ENCODE assay signal across 9 mouse cellular contexts in the genomic region with DNA sequence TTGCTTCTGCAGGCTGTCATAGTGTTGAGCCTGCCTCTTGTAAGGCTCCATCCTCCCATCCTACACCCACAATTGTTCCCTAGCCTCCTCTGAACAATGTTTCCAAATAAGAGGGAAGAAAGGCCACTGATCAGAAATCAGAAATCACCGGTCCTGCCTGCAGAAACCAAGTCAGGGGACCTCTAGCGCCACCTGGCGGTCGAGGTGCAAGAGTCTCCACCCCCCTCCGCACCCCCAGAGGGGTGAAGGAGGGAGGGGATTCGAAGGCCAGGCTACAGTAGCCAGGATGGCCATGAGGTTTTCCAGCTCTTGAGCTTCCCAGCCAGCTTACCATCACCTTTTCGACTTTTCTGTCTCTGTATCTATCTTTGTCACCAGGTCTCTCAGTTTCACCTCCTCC. TPM values are rescaled to one million over a fixed set of nuclear protein-coding genes. Genes with fewer than 3 reads are reported as not detected.
DNase-seq lines count a peak whose midpoint lies in the region; ATAC-seq and TF ChIP-seq lines count a peak whose summit lies in the region.
"Had no signal": no experiment of that assay in that cellular context is flagged by ENCODE, and none has a peak within 500 bp of the region (broad histone marks: within the 10 kb centered on the region; RNA-seq: fewer than 3 reads in every experiment).

No protein-coding gene starts in this region.

- no peaks in the 10 kb centered on the region for H3K9me3 ChIP-seq in intestine, embryonic 14.5 days (ENCODE audit: control insufficient read depth, low read length)
- no peaks in the 10 kb centered on the region for H3K9me3 ChIP-seq in intestine, embryonic 16.5 days (ENCODE audit: control insufficient read depth, low read length)
- H3K9me3 ChIP-seq in stomach, postnatal 0 days (ENCODE audit: control insufficient read depth, low read length): no peaks in the 10 kb centered on the region
- H3K9me3 ChIP-seq: lung, embryonic 15.5 days had no signal

- DNase-seq in intestine, embryonic 14.5 days (ENCODE audit: low spot score): peak; percentile 91
- peak; percentile 81 for DNase-seq in R1 (ENCODE audit: low read depth, low spot score)
- DNase-seq in cerebellum, postnatal 14 days: peak; percentile 90 to 95
- DNase-seq in heart, adult 2 months: peak; percentile 46 to 81
- peak; percentile 73 to 84 for DNase-seq in left cerebral cortex, adult 2 months (ENCODE audit: extremely low spot score in 1 of 2, low spot score in 2 of 2)
- peak; percentile 76 for DNase-seq in stomach, postnatal 0 days (ENCODE audit: low spot score)

- 10% methylated on average over 7 of the region's 7 CpGs for WGBS in intestine, embryonic 14.5 days
- WGBS in intestine, embryonic 16.5 days: 2% methylated on average over 7 of the region's 7 CpGs
- 9% methylated on average over 7 of the region's 7 CpGs for WGBS in heart, adult 2 months
- 10% methylated on average over 7 of the region's 7 CpGs for WGBS in stomach, postnatal 0 days

- intact Hi-C loops in heart, adult 2 months (cut with DNase I): loop anchor here (1.0 kb wide), 1 partner anchor 170 kb away; no protein-coding TSS in a partner anchor
- intact Hi-C loops in left cerebral cortex, adult 2 months (cut with DNase I): loop anchor here (2.0 to 5.0 kb wide), 3 partner anchors 20 to 168 kb away; no protein-coding TSS in a partner anchor

- no peak overlapping the region for H3K4me2 ChIP-seq in intestine, embryonic 14.5 days (ENCODE audit: low read length)
- no peak overlapping the region for H3K4me2 ChIP-seq in intestine, embryonic 16.5 days (ENCODE audit: low read depth, low read length)
- no peak overlapping the region for H3K4me2 ChIP-seq in stomach, postnatal 0 days (replicated peaks; ENCODE audit: low read depth)
- H3K4me2 ChIP-seq: lung, embryonic 15.5 days had no signal

- no peaks in the 10 kb centered on the region for H3K36me3 ChIP-seq in intestine, embryonic 14.5 days (ENCODE audit: control insufficient read depth, insufficient read depth, low read length)
- no peaks in the 10 kb centered on the region for H3K36me3 ChIP-seq in intestine, embryonic 16.5 days (ENCODE audit: control insufficient read depth, insufficient read depth, low read length)
- no peaks in the 10 kb centered on the region for H3K36me3 ChIP-seq in heart, adult 2 months (ENCODE audit: control insufficient read depth, insufficient read depth, low read length)
- no peaks in the 10 kb centered on the region for H3K36me3 ChIP-seq in stomach, postnatal 0 days (ENCODE audit: control insufficient read depth, insufficient read depth, low read length)
- H3K36me3 ChIP-seq: lung, embryonic 15.5 days had no signal

- ATAC-seq in intestine, embryonic 14.5 days (replicated peaks; ENCODE audit: low FRiP score, low TSS enrichment, low read depth): no peak
- ATAC-seq in intestine, embryonic 16.5 days: no peak
- peak; percentile 73; the same call in 1 of the 2 replicates for ATAC-seq in monocyte, adult 5-6 weeks (replicated peaks; ENCODE audit: insufficient number of reproducible peaks, low FRiP score, low TSS enrichment, poor library complexity, severe bottlenecking)
- peak; percentile 65; the same call in 1 of the 2 replicates for ATAC-seq in stomach, postnatal 0 days (ENCODE audit: low FRiP score, low TSS enrichment)

- no peak for TF ChIP-seq EP300 in heart, adult 2 months (IDR thresholded peaks at IDR 0.05; ENCODE audit: insufficient read depth, low read depth, low read length)
- no peak for TF ChIP-seq EP300 in stomach, postnatal 0 days (optimal IDR thresholded peaks at IDR 0.05)

- no peaks in the 10 kb centered on the region for H3K27me3 ChIP-seq in intestine, embryonic 14.5 days (replicated peaks; ENCODE audit: control insufficient read depth, insufficient read depth, low read length)
- H3K27me3 ChIP-seq in intestine, embryonic 16.5 days (replicated peaks; ENCODE audit: control insufficient read depth, insufficient read depth, low read length): no peaks in the 10 kb centered on the region
- H3K27me3 ChIP-seq in heart, adult 2 months (ENCODE audit: control insufficient read depth, insufficient read depth, low read length): no peaks in the 10 kb centered on the region
- H3K27me3 ChIP-seq in stomach, postnatal 0 days (ENCODE audit: control insufficient read depth, insufficient read depth, low read length): no peaks in the 10 kb centered on the region

- peak; percentile 98 for TF ChIP-seq CTCF in heart, adult 2 months (IDR thresholded peaks at IDR 0.05)
- peak; percentile 98 for TF ChIP-seq CTCF in left cerebral cortex, adult 2 months (IDR thresholded peaks at IDR 0.05)
- peak; percentile 93 for TF ChIP-seq CTCF in stomach, postnatal 0 days (IDR thresholded peaks at IDR 0.05; ENCODE audit: low read depth)

- no peak overlapping the region for H3K4me3 ChIP-seq in intestine, embryonic 14.5 days (ENCODE audit: low read depth, low read length)
- no peak overlapping the region for H3K4me3 ChIP-seq in intestine, embryonic 16.5 days (ENCODE audit: low read length)
- H3K4me3 ChIP-seq in heart, adult 2 months: no peak overlapping the region
- H3K4me3 ChIP-seq in left cerebral cortex, adult 2 months: no peak overlapping the region
- H3K4me3 ChIP-seq in stomach, postnatal 0 days (ENCODE audit: low read depth, low read length): no peak overlapping the region
- H3K4me3 ChIP-seq: lung, embryonic 15.5 days had no signal

- no peaks in the 10 kb centered on the region for H3K79me2 ChIP-seq in heart, adult 2 months (replicated peaks; ENCODE audit: control insufficient read depth, insufficient read depth, low read length)

- H3K9ac ChIP-seq in intestine, embryonic 14.5 days (ENCODE audit: low read length): no peak overlapping the region
- no peak overlapping the region for H3K9ac ChIP-seq in intestine, embryonic 16.5 days (ENCODE audit: low read depth, low read length)
- H3K9ac ChIP-seq in heart, adult 2 months (ENCODE audit: low read depth, low read length): no peak overlapping the region
- no peak overlapping the region for H3K9ac ChIP-seq in stomach, postnatal 0 days (ENCODE audit: low read length)
- H3K9ac ChIP-seq: lung, embryonic 15.5 days had no signal

- no peak overlapping the region for H3K27ac ChIP-seq in intestine, embryonic 14.5 days (ENCODE audit: low read depth)
- H3K27ac ChIP-seq in intestine, embryonic 16.5 days (ENCODE audit: low read length): no peak overlapping the region
- H3K27ac ChIP-seq in heart, adult 2 months: no peak overlapping the region
- H3K27ac ChIP-seq in left cerebral cortex, adult 2 months: no peak overlapping the region
- H3K27ac ChIP-seq in stomach, postnatal 0 days (replicated peaks): no peak overlapping the region
- H3K27ac ChIP-seq: lung, embryonic 15.5 days had no signal

- H3K4me1 ChIP-seq in intestine, embryonic 14.5 days (replicated peaks; ENCODE audit: control insufficient read depth, insufficient read depth, low read length): no peaks in the 10 kb centered on the region
- no peaks in the 10 kb centered on the region for H3K4me1 ChIP-seq in intestine, embryonic 16.5 days (ENCODE audit: control insufficient read depth, insufficient read depth, low read length)
- H3K4me1 ChIP-seq in heart, adult 2 months (ENCODE audit: control insufficient read depth, insufficient read depth, low read length): no peaks in the 10 kb centered on the region
- no peaks in the 10 kb centered on the region for H3K4me1 ChIP-seq in stomach, postnatal 0 days (replicated peaks; ENCODE audit: control insufficient read depth, insufficient read depth)
- H3K4me1 ChIP-seq: lung, embryonic 15.5 days had no signal

- no peak for TF ChIP-seq POLR2A in heart, adult 2 months (IDR thresholded peaks at IDR 0.05; ENCODE audit: insufficient read depth, low read depth, low read length)

RNA-seq across cellular contexts. Expression of a gene that starts 6.6 kb away (rescaled TPM):
- 47.4 and 48.1 TPM in 2 replicates for polyA plus RNA-seq in intestine, embryonic 14.5 days (2014; fragmentation: Nextera tagmentation; extraction: Ambion mirVana)
- polyA plus RNA-seq in intestine, embryonic 16.5 days (2015; fragmentation: Nextera tagmentation; extraction: Ambion mirVana): 51.1 and 55.5 TPM in 2 replicates
- 10 to 100 TPM; 50.2 to 54.2 TPM for total RNA-seq in heart, adult 2 months (2021)
- 66.3 and 95.4 TPM in 2 replicates for polyA plus RNA-seq in heart, adult 2 months (2012; rRNA removed)
- total RNA-seq in left cerebral cortex, adult 2 months (2021): 100 to 1,000 TPM; 116 to 132 TPM
- total RNA-seq in monocyte, adult 5-6 weeks (2017): 36.8 to 53.8 TPM (median 38.2 TPM) in 3 replicates
- polyA plus RNA-seq in stomach, postnatal 0 days (2015; fragmentation: Nextera tagmentation; extraction: Ambion mirVana): 33.2 and 33.4 TPM in 2 replicates

RNA-seq across cellular contexts. Expression of a gene that starts 24.6 kb away (rescaled TPM):
- polyA plus RNA-seq in intestine, embryonic 14.5 days (2014; fragmentation: Nextera tagmentation; extraction: Ambion mirVana): 2.1 and 2.2 TPM in 2 replicates
- 0.98 and 1.3 TPM in 2 replicates for polyA plus RNA-seq in intestine, embryonic 16.5 days (2015; fragmentation: Nextera tagmentation; extraction: Ambion mirVana)
- under 1 TPM; 0.07 to 0.18 TPM for total RNA-seq in heart, adult 2 months (2021)
- polyA plus RNA-seq in heart, adult 2 months (2012; rRNA removed): 0.20 and 0.23 TPM in 2 replicates
- total RNA-seq in left cerebral cortex, adult 2 months (2021): 100 to 1,000 TPM; 223 to 224 TPM
- total RNA-seq in monocyte, adult 5-6 weeks (2017): 0.53 TPM in 1 of 3 replicates, not detected in the others
- polyA plus RNA-seq in stomach, postnatal 0 days (2015; fragmentation: Nextera tagmentation; extraction: Ambion mirVana): 0.62 and 0.75 TPM in 2 replicates

Comparison
In these comparisons a context has a peak if more than half of its experiments do, and no peak if none do; other contexts are left out.
1. ATAC-seq: peak in monocyte, adult 5-6 weeks (single experiment) and stomach, postnatal 0 days (single experiment); none in intestine, embryonic 14.5 days (single experiment) and intestine, embryonic 16.5 days (single experiment).
2. Peak in every context shown above with its lines, with median percentiles within 50 percentile points of each other: DNase-seq and CTCF ChIP-seq.